ENCODE assay signal across 8 mouse cellular contexts in the genomic region with DNA sequence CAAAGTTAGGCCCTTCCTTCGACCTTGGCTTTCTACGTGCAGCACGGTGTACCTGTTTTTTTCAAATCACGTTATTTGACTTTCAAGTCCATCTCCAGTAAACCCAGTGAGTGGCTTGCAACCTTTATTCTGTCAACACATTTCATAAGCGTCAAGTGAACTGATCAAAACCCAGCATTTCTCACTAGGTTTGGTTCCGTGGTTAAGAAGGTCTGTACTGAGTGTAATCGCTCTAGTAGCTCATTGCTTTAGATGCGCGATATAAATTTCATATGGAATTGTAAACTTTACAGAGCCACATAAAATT. TPM values are rescaled to one million over a fixed set of nuclear protein-coding genes. Genes with fewer than 3 reads are reported as not detected.
DNase-seq lines count a peak whose midpoint lies in the region; ATAC-seq and TF ChIP-seq lines count a peak whose summit lies in the region.

No protein-coding gene starts in this region.

- peak overlapping the region; percentile 98 for H3K9ac ChIP-seq in heart, embryonic 13.5 days
- H3K9ac ChIP-seq in ES-E14 (ENCODE audit: insufficient read depth, low read depth, low read length, poor library complexity, severe bottlenecking): peak overlapping the region; percentile 88
- peak overlapping the region; percentile 89 for H3K9ac ChIP-seq in forebrain, embryonic 16.5 days (replicated peaks; ENCODE audit: low read depth, low read length)

- H3K4me2 ChIP-seq in heart, embryonic 13.5 days: peak overlapping the region; percentile 93
- H3K4me2 ChIP-seq in forebrain, embryonic 16.5 days (ENCODE audit: low read length): peak overlapping the region; percentile 61

- peak overlapping the region; percentile 95 for H3K4me3 ChIP-seq in heart, embryonic 13.5 days
- H3K4me3 ChIP-seq in ES-E14 (ENCODE audit: insufficient read depth in 1 of 2, low read depth in 1 of 2, low read length in 2 of 2, poor library complexity in 1 of 2, severe bottlenecking in 1 of 2): peak overlapping the region; percentile 80 to 89
- peak overlapping the region; percentile 89 for H3K4me3 ChIP-seq in forebrain, embryonic 16.5 days (replicated peaks; ENCODE audit: low read length)
- peak overlapping the region; percentile 59 for H3K4me3 ChIP-seq in macrophage (ENCODE audit: inconsistent target)

- H3K27me3 ChIP-seq in heart, embryonic 13.5 days (replicated peaks): no peaks in the 10 kb centered on the region
- no peaks in the 10 kb centered on the region for H3K27me3 ChIP-seq in forebrain, embryonic 16.5 days (replicated peaks; ENCODE audit: control insufficient read depth, insufficient read depth, low read length)

- H3K36me3 ChIP-seq in heart, embryonic 13.5 days: peaks cover 36% of the 10 kb centered on the region
- peaks cover 22% of the 10 kb centered on the region for H3K36me3 ChIP-seq in ES-E14 (ENCODE audit: control insufficient read depth, insufficient read depth, low read length, poor library complexity, severe bottlenecking)
- H3K36me3 ChIP-seq in forebrain, embryonic 16.5 days (ENCODE audit: control insufficient read depth, insufficient read depth): peaks cover 12% of the 10 kb centered on the region
- H3K36me3 ChIP-seq in macrophage (ENCODE audit: inconsistent target): peaks cover 18% of the 10 kb centered on the region

- ATAC-seq in heart, embryonic 13.5 days (ENCODE audit: extremely low read depth, insufficient number of reproducible peaks, low FRiP score, low TSS enrichment): no peak
- peak; percentile 0 for ATAC-seq in forebrain, embryonic 16.5 days

- 4% methylated on average over 9 of the region's 9 CpGs for WGBS in heart, embryonic 13.5 days
- WGBS in forebrain, embryonic 16.5 days: 3% methylated on average over 9 of the region's 9 CpGs
- WGBS in macrophage (ENCODE audit: missing documents): 2% methylated on average over 9 of the region's 9 CpGs

- peak overlapping the region; percentile 91 for H3K27ac ChIP-seq in heart, embryonic 13.5 days (replicated peaks)
- H3K27ac ChIP-seq in ES-E14 (ENCODE audit: insufficient read depth, low read depth, low read length, poor library complexity, severe bottlenecking) (no peak overlapping the region), macrophage (no peak overlapping the region)
- peak overlapping the region; percentile 90 for H3K27ac ChIP-seq in forebrain, embryonic 16.5 days (ENCODE audit: low read length)

- peaks cover 23% of the 10 kb centered on the region for H3K79me2 ChIP-seq in macrophage (ENCODE audit: inconsistent target)

- no peak for DNase-seq in heart, adult 8-10 months (ENCODE audit: low spot score)
- no peak for DNase-seq in ES-E14 (ENCODE audit: low read depth, low spot score)
- no peak for DNase-seq in ovary, postnatal 14 days (ENCODE audit: low spot score)
- DNase-seq in B cell, adult 2 months: no peak
- no peak for DNase-seq in layer of hippocampus, adult 9-10 months (ENCODE audit: low spot score)

- peaks cover 23% of the 10 kb centered on the region for H3K4me1 ChIP-seq in heart, embryonic 13.5 days
- peaks cover 0 to 7% of the 10 kb centered on the region in 2 experiments; a peak in 2 of 4 replicates for H3K4me1 ChIP-seq in ES-E14 (ENCODE audit: control insufficient read depth in 2 of 2, insufficient read depth in 2 of 2, low read length in 2 of 2, poor library complexity in 1 of 2)
- peaks cover 12% of the 10 kb centered on the region for H3K4me1 ChIP-seq in forebrain, embryonic 16.5 days (replicated peaks; ENCODE audit: control insufficient read depth, insufficient read depth, low read length)

- no peaks in the 10 kb centered on the region for H3K9me3 ChIP-seq in heart, embryonic 13.5 days
- H3K9me3 ChIP-seq in ES-E14 (ENCODE audit: control insufficient read depth, insufficient read depth, low read depth, low read length): no peaks in the 10 kb centered on the region
- no peaks in the 10 kb centered on the region for H3K9me3 ChIP-seq in forebrain, embryonic 16.5 days (ENCODE audit: control insufficient read depth, low read length)

- in situ Hi-C loops in ES-E14 (cut with MboI; ENCODE audit: low sequenced_read_pairs in 2 of 2, unreplicated experiment in 2 of 2): no loop called here

TF ChIP-seq in ES-E14, 5 proteins besides CTCF, POLR2A, EP300 and RAD21:
- TF ChIP-seq ZNF384 (IDR thresholded peaks at IDR 0.05; ENCODE audit: low read depth, low read length) (no peak), HCFC1 (IDR thresholded peaks at IDR 0.05; ENCODE audit: borderline replicate concordance, insufficient read depth, low read length) (no peak), MAFK (IDR thresholded peaks at IDR 0.05; ENCODE audit: insufficient read depth, low read depth, low read length) (no peak), ZC3H11A (IDR thresholded peaks at IDR 0.05; ENCODE audit: borderline replicate concordance, low read depth, low read length) (no peak), CHD2 (IDR thresholded peaks at IDR 0.05; ENCODE audit: low read depth, low read length) (no peak)

RNA-seq across cellular contexts. Expression of gene Adh5, which starts 0.5 kb away (rescaled TPM):
- polyA plus RNA-seq in heart, embryonic 13.5 days (2015; fragmentation: Nextera tagmentation; extraction: Ambion mirVana): 146 and 161 TPM in 2 replicates
- 10 to 100 TPM; 79.6 to 88.4 (median 83.5) TPM for total RNA-seq in heart, adult 8-10 months (2022)
- total RNA-seq in ES-E14 (2012; rRNA removed): 222 and 245 TPM in 2 replicates
- 260 and 293 TPM in 2 replicates for polyA plus RNA-seq in forebrain, embryonic 16.5 days (2015; fragmentation: Nextera tagmentation; extraction: Ambion mirVana)
- 10 to 100 TPM in 21 of 26 experiments, 1 to 10 TPM in 5; 6.1 to 50.1 (median 23.7) TPM for total RNA-seq in macrophage (2018; cell fraction: chromatin; rRNA removed)
- 10 to 100 TPM; 57.0 to 86.0 (median 71.7) TPM for total RNA-seq in macrophage (2018; cell fraction: cytosol; rRNA removed)
- 10 to 100 TPM; 15.9 to 57.8 (median 32.3) TPM for total RNA-seq in macrophage (2018; cell fraction: nucleus; rRNA removed)
- 51.7 to 94.7 TPM (median 76.1 TPM) in 3 replicates for polyA plus RNA-seq in macrophage (2018)

RNA-seq across cellular contexts. Expression of gene Adh4, which starts 28.2 kb away (rescaled TPM):
- not detected in 2 replicates for polyA plus RNA-seq in heart, embryonic 13.5 days (2015; fragmentation: Nextera tagmentation; extraction: Ambion mirVana)
- not detected for total RNA-seq in heart, adult 8-10 months (2022)
- 0.48 and 0.98 TPM in 2 replicates for total RNA-seq in ES-E14 (2012; rRNA removed)
- polyA plus RNA-seq in forebrain, embryonic 16.5 days (2015; fragmentation: Nextera tagmentation; extraction: Ambion mirVana): not detected in 2 replicates
- not detected for total RNA-seq in macrophage (2018; cell fraction: chromatin; rRNA removed)
- total RNA-seq in macrophage (2018; cell fraction: cytosol; rRNA removed): not detected
- not detected for total RNA-seq in macrophage (2018; cell fraction: nucleus; rRNA removed)
- polyA plus RNA-seq in macrophage (2018): not detected in 3 replicates

RNA-seq across cellular contexts. Expression of gene Metap1, which starts 45.9 kb away (rescaled TPM):
- 34.0 and 38.0 TPM in 2 replicates for polyA plus RNA-seq in heart, embryonic 13.5 days (2015; fragmentation: Nextera tagmentation; extraction: Ambion mirVana)
- total RNA-seq in heart, adult 8-10 months (2022): 10 to 100 TPM; 38.3 to 41.3 (median 40.2) TPM
- total RNA-seq in ES-E14 (2012; rRNA removed): 50.8 and 67.7 TPM in 2 replicates
- polyA plus RNA-seq in forebrain, embryonic 16.5 days (2015; fragmentation: Nextera tagmentation; extraction: Ambion mirVana): 48.0 and 52.3 TPM in 2 replicates
- total RNA-seq in macrophage (2018; cell fraction: chromatin; rRNA removed): 100 to 1,000 TPM in 9 of 26 experiments, 10 to 100 TPM in 17; 45.8 to 159 (median 88.1) TPM
- 10 to 100 TPM; 16.3 to 28.3 (median 23.1) TPM for total RNA-seq in macrophage (2018; cell fraction: cytosol; rRNA removed)
- 100 to 1,000 TPM in 1 of 26 experiments, 10 to 100 TPM in 25; 29.1 to 111 (median 68.4) TPM for total RNA-seq in macrophage (2018; cell fraction: nucleus; rRNA removed)
- polyA plus RNA-seq in macrophage (2018): 20.2 to 38.0 TPM (median 29.5 TPM) in 3 replicates

Comparison
In these comparisons a context has a peak if more than half of its experiments do, and no peak if none do; other contexts are left out.
1. H3K27ac ChIP-seq: peak in heart, embryonic 13.5 days (single experiment) and forebrain, embryonic 16.5 days (single experiment); none in ES-E14 (single experiment) and macrophage (single experiment).
2. Peak in every context shown above with its lines, with median percentiles within 50 percentile points of each other: H3K4me3 ChIP-seq and H3K9ac ChIP-seq.